Mouse (Mus musculus): ENCODE results near the gene Esr1.

The Esr1 gene

GRCm38 (mm10) chr10:4983919-4984318 is 372.5 kb downstream of the Esr1 start:
- DNase-seq (ENCODE audit: low spot score), result no peak

DNA sequence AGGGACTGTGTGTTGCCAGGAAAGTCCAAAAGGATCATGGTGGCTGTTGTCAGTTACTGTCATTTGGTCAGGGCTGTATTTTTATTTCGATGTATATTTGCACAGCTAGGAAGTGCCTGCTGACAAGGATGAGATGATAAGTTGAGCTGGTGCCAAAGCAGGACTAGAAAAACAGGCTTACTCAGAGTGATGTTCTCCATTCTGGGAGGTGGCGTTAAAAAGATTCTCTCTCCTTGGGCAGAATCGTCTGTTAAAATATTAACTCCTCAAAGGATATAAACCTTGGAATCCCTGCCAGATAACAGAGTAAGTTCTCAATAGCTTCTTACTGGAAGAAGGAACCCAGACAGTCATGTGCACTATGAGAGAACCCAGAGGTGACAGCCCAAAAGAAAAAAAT is 382.4 kb downstream of the Esr1 start:
- no peak for DNase-seq (ENCODE audit: low spot score)

DNA sequence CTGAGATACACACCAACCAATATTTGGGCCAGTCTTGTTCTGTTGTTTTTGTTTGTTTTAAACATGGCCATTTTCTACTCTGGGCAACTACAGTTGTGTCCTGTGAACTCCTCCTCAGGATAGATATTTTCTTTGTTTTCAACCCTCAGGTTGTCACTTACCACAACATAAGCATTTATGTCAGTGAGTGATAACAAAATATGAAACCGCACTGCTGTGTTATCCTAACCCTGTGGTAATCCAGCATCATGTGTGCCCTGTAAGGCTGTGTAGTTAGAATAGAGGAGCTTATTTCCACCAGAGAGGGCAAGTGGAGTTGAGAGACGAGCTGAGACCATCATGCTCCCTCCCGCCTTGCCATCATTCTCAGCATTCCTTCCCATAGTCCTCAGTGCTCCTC is 385.2 kb downstream of the Esr1 start:
- no peak for DNase-seq (ENCODE audit: low spot score)

- no peak for DNase-seq (ENCODE audit: low spot score)
Measured at GRCm38 (mm10) chr10:5008795-5009366, 397.5 kb downstream of the Esr1 start.

DNA sequence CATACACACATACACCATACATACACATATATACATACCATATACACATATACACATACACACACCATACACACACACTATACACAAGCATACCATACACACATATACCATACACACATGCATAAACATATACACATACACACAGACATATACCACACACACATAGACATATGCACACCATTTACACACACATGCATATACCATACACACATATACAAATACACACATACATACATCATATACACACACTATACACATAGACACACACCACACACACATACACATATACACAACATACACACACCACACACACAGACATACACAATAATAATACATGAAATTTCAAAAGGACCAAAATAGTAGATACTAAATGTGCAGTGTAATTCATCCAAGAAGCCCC is 400.6 kb downstream of the Esr1 start:
- DNase-seq (ENCODE audit: low spot score), result no peak

DNA sequence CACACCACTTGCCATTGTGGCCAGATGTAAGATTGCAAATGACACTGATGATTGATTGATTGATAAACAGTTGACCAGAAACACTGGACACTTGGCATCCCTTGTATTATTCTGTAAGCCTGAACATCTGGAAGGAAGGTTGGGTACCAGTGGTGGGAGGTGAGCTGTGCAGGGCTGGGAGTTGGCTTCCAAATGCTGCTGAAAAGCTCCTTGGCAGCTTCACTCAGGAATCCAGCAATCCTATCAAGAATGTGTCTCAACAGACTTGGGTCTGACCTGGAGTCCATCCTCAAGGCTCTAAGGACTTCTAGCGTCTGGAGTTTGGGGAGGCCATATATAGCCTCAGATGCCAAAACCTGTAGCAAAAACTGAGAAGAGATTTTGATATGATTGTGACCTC is 403.6 kb downstream of the Esr1 start:
- DNase-seq (ENCODE audit: low spot score), result no peak

DNA sequence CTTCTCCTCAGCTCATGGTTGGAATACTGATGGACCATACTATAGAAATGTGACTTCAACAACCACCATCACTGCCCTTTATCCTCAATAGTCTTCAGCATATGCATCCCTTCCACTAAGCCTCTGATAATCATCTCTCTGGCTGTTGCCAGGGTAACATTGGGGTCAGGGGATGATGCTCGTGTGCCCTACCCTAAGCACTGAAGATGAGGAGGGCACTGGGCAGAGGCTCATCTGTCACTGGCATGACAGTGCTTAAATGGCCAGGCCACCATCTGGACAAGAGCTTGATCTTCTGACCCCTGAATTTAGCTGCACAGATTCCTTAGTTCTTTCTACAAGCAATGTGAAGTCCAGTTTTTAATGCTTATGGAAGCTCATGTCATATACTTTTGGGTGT is 405.8 kb downstream of the Esr1 start:
- DNase-seq (ENCODE audit: low spot score), result no peak

DNA sequence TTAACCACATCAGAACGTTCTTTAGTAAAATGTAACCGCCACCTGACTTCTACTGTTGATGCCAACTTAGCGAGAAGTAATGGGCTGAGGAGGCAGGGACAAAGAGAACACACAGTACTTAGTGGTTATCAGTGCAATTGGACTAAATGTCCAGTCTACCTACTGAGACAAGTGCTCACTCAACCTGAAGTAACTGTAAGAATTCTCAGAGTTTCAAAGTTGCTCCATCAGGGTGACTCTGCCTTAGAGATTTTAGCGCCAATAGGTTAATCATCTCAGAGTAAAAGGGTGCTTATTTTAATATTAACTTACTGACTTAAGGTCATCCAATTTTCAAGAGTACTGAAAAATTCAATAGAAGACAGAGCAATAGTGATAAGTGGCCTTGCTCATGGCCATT is 414.5 kb downstream of the Esr1 start:
- DNase-seq (ENCODE audit: low spot score), result no peak

GRCm38 (mm10) chr10:5027208-5027607 is 415.8 kb downstream of the Esr1 start:
- no peak for DNase-seq (ENCODE audit: low spot score)

- DNase-seq (ENCODE audit: low spot score), result no peak
Measured at GRCm38 (mm10) chr10:5028301-5028700, 416.9 kb downstream of the Esr1 start.

- no peak for DNase-seq (ENCODE audit: low spot score)
Measured at GRCm38 (mm10) chr10:5029161-5029560, 417.8 kb downstream of the Esr1 start.

DNA sequence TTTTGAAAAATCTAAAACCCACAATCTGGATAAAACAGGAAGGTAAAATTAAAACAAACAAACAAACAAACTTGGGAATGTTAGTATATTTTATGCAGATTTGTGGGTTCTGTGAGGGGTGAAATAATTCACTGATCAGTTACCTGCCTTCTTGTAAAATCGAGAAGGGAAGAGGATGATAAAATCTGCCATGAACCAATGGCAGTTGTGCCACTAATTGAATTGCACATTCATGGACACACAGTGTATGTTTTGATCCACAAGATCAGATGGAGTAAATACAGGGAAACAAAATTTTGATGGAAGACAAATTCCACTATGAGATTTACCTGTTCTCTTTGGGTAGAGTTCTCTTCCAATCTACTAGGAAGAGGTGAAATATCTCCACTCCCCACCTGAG is 418.5 kb downstream of the Esr1 start:
- DNase-seq (ENCODE audit: low spot score), result no peak

GRCm38 (mm10) chr10:5032192-5033048 is 421.0 kb downstream of the Esr1 start:
- no peak for DNase-seq (ENCODE audit: low spot score)

- no peak for DNase-seq (ENCODE audit: low spot score)
Measured at GRCm38 (mm10) chr10:5041254-5041653, 429.9 kb downstream of the Esr1 start.

GRCm38 (mm10) chr10:5044481-5044880 is 433.1 kb downstream of the Esr1 start:
- DNase-seq (ENCODE audit: low spot score), result no peak

DNA sequence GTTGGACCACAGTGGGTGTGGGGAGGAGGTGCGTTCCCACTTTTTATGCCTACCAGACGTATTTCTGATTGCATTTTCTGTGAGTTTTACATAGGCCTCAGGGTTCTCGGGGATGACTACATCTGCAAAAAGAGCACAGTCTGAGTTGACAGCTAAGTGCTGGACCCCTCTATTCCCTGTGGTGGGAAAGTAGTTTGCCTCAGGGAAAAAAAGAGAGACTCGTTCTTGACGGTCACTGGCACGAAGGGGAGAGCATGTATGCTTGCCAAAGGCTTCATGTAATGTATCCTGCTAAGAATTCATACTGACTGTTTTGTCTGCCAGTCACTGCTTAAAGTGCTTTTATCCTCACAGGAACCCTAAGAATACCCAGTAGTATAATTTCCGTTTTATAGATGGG is 433.8 kb downstream of the Esr1 start:
- DNase-seq (ENCODE audit: low spot score), result no peak

GRCm38 (mm10) chr10:5045671-5046070 is 434.3 kb downstream of the Esr1 start:
- no peak for DNase-seq (ENCODE audit: low spot score)

Data from c-Kit-positive CD71-positive TER-119-positive erythroid progenitor cells, embryonic 14.5 days (primary cell).